Mouse (Mus musculus) R1 (cell line): ENCODE measurements around the gene Gabrr2.
A peak's percentile ranks its signal among the peaks of the same experiment; 100 is the strongest.

Experiments used
- DNase-seq: peaks from one replicate; pipeline ENCODE4 v3.0.0-alpha.2; 2018; ENCODE audit warnings: low read depth, low spot score

The Gabrr2 gene

GRCm38 (mm10) chr4:33070326-33070725 lies 7.5 kb downstream of the Gabrr2 start:
- no peak for DNase-seq

GRCm38 (mm10) chr4:33071337-33071736 lies 8.5 kb downstream of the Gabrr2 start:
- DNase-seq = no peak

- peak; percentile 68 for DNase-seq
These were observed 9.8 kb downstream of the Gabrr2 start for GRCm38 (mm10) chr4:33072526-33073161.

- DNase-seq = no peak
These were observed 11.6 kb downstream of the Gabrr2 start for GRCm38 (mm10) chr4:33074406-33074805.

- DNase-seq = no peak
These were observed 12.1 kb downstream of the Gabrr2 start for GRCm38 (mm10) chr4:33074851-33075250.

GRCm38 (mm10) chr4:33075776-33076524 lies 13.2 kb downstream of the Gabrr2 start:
- DNase-seq = no peak

- no peak for DNase-seq
These were observed 14.4 kb downstream of the Gabrr2 start for GRCm38 (mm10) chr4:33077161-33077560.

- DNase-seq = no peak
These were observed 14.9 kb downstream of the Gabrr2 start for GRCm38 (mm10) chr4:33077724-33078123.

GRCm38 (mm10) chr4:33078492-33078891 lies 15.7 kb downstream of the Gabrr2 start:
- no peak for DNase-seq

- no peak for DNase-seq
These were observed 36.4 kb downstream of the Gabrr2 start for GRCm38 (mm10) chr4:33099118-33099694.

GRCm38 (mm10) chr4:33109720-33110458 lies 47.1 kb downstream of the Gabrr2 start:
- no peak for DNase-seq

GRCm38 (mm10) chr4:33110845-33111244 lies 48.0 kb downstream of the Gabrr2 start:
- DNase-seq = no peak

- no peak for DNase-seq
These were observed 48.6 kb downstream of the Gabrr2 start for GRCm38 (mm10) chr4:33111358-33111757.

GRCm38 (mm10) chr4:33112866-33113265 lies 50.1 kb downstream of the Gabrr2 start:
- DNase-seq = peak; percentile 85

- peak; percentile 70 for DNase-seq
These were observed 56.3 kb downstream of the Gabrr2 start for GRCm38 (mm10) chr4:33119118-33119517.

GRCm38 (mm10) chr4:33124493-33124892 lies 61.7 kb downstream of the Gabrr2 start:
- DNase-seq = peak; percentile 70

- peak; percentile 35 for DNase-seq
These were observed 62.7 kb downstream of the Gabrr2 start for GRCm38 (mm10) chr4:33125409-33126084.

- DNase-seq = no peak
These were observed 69.4 kb downstream of the Gabrr2 start, which contains the start of gene Gabrr1 for GRCm38 (mm10) chr4:33132221-33132620. Gabrr1 (plus strand) TSS chr4:33132521.
